Mouse (Mus musculus): Measurements from ENCODE around the gene Unc13d. TPM values are rescaled to one million over a fixed set of nuclear protein-coding genes. Genes with fewer than 3 reads are reported as not detected.
A peak's percentile ranks its signal among the peaks of the same experiment; 100 is the strongest.

Unc13d gene
- polyA plus RNA-seq, 1 experiment from 2014 or later, result 6.9 TPM

DNA sequence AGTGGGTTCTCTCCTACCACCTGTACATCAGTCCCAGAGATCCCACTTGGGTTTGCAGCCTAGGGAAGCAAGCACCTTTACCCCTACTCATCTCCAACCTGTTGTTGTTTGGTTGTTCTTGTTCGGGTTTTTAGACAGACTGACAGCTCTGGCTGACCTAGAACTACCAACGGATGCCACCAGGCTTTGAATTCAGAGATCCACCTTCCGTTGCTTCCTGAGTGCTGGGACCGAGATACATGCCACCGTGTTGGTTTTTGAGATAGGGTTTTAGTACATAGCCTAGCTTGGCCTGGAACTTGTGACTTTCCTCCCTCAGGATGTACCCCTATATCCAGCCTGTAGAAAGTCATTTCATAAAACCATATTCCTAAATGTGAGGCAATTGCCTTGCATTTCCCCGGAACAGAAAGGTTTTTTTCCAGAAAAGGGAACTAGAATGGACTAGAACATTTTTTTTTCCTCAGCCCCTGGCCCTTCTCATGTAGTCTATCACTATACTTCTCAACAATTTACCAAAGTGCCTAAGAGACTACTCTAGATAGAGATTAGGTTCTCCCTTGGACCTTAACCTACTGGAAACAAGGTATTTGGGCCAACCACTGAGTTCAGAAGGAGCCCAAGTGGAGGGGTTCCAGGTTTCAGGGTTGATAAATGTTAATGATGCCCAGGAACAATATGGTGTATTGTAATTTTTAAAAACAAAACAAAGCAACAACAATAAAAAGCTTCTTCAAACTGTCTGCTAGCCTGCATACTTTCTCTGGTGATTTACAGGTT is 48.5 kb downstream of the Unc13d start:
- WGBS (ENCODE audit: insufficient replicate concordance), result 71% methylated on average over 6 of the region's 6 CpGs
- Histone ChIP-seq H3K27ac (ENCODE audit: low read depth) (peak overlapping the region; percentile 64), H3K9me3 (ENCODE audit: low read length) (no peaks in the 10 kb centered on the region), H3K36me3 (replicated peaks; ENCODE audit: insufficient read depth, low read length) (no peaks in the 10 kb centered on the region), H3K27me3 (ENCODE audit: insufficient read depth, low read length) (no peaks in the 10 kb centered on the region), H3K4me2 (ENCODE audit: low read depth, low read length) (peak overlapping the region; percentile 70), H3K4me3 (ENCODE audit: low read depth, low read length) (peak overlapping the region; percentile 75), H3K9ac (replicated peaks) (peak overlapping the region; percentile 0; the same call in 1 of the 2 replicates), H3K4me1 (ENCODE audit: insufficient read depth) (peaks cover 26% of the 10 kb centered on the region)
- TF ChIP-seq CTCF (IDR thresholded peaks at IDR 0.05; ENCODE audit: low read depth) (no peak), EP300 (IDR thresholded peaks at IDR 0.05; ENCODE audit: low read depth) (no peak)
- DNase-seq (no peak), ATAC-seq (no peak)

DNA sequence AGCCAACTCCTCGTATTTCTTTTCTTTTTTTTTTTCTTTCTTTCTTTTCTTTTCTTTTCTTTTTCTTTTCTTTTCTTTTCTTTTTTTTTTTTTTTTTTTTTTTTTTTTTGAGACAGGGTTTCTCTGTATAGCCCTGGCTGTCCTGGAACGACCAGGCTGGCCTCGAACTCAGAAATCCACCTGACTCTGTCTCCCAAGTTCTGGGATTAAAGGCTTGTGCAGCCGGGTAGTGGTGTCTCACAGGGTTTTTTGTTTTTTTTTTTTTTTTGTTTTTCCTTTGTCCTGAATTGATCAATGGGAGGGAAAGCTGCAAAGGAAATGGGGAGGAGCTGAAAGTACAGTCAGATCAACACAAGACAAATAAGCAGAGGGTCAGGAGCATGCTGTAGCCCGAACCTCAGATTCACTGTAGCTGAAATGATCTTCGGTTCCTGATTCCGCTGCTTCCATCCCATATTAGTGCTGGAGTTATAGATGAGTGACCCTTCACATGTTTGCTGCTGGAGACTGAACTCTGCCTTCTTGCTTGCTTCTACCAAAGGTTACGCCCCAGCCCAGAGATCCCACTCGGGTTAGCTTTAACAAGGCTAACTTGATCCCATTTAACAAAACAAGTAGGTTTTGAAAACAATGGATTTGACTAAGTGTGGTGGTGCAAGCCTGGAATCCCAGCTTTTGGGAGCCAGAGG is 49.4 kb downstream of the Unc13d start:
- H3K4me2 ChIP-seq (ENCODE audit: low read depth, low read length), result no peak overlapping the region
- H3K4me3 ChIP-seq (ENCODE audit: low read depth, low read length), result no peak overlapping the region
- H3K9ac ChIP-seq (replicated peaks), result no peak overlapping the region
- peak overlapping the region; percentile 64; the same call in 1 of the 2 replicates for H3K27ac ChIP-seq (ENCODE audit: low read depth)
- no peak for ATAC-seq
- no peaks in the 10 kb centered on the region for H3K27me3 ChIP-seq (ENCODE audit: insufficient read depth, low read length)
- H3K4me1 ChIP-seq (ENCODE audit: insufficient read depth), result peaks cover 26% of the 10 kb centered on the region
- no peak for DNase-seq
- H3K36me3 ChIP-seq (replicated peaks; ENCODE audit: insufficient read depth, low read length), result peaks cover 4% of the 10 kb centered on the region
- TF ChIP-seq EP300 (IDR thresholded peaks at IDR 0.05; ENCODE audit: low read depth) (no peak), CTCF (IDR thresholded peaks at IDR 0.05; ENCODE audit: low read depth) (no peak)
- H3K9me3 ChIP-seq (ENCODE audit: low read length), result no peaks in the 10 kb centered on the region
- 73% methylated on average over 9 of the region's 9 CpGs for WGBS (ENCODE audit: insufficient replicate concordance)

DNA sequence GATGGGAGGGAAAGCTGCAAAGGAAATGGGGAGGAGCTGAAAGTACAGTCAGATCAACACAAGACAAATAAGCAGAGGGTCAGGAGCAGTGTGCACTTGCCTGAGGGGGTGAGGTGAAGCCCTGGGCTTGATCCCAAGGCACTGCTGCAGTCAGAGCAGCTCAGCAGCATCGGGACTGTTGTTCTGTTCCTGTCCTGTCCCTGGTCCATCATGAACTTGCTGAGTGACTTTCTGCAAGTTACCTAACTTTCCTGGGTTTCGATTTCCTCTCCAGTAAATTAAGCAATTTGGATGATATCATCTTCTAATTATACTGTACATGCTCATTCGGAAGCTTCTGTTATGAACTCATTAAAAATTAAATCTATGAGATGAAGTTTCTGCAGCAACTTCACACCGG is 50.0 kb downstream of the Unc13d start, which contains the start of gene H3f3b:
H3f3b (minus strand) TSS at position 207 of the 400 bp plus-strand sequence.
- Histone ChIP-seq H3K36me3 (replicated peaks; ENCODE audit: insufficient read depth, low read length) (peaks cover 5% of the 10 kb centered on the region), H3K4me2 (ENCODE audit: low read depth, low read length) (no peak within 1 kb of the TSS), H3K4me1 (ENCODE audit: insufficient read depth) (peaks cover 23% of the 10 kb centered on the region), H3K9me3 (ENCODE audit: low read length) (no peaks in the 10 kb centered on the region), H3K4me3 (ENCODE audit: low read depth, low read length) (no peak within 1 kb of the TSS), H3K9ac (replicated peaks) (no peak within 1 kb of the TSS), H3K27ac (ENCODE audit: low read depth) (peak within 1 kb of the TSS; percentile 64), H3K27me3 (ENCODE audit: insufficient read depth, low read length) (no peaks in the 10 kb centered on the region)
- WGBS (ENCODE audit: insufficient replicate concordance), result 68% methylated on average over 4 of the region's 4 CpGs
- TF ChIP-seq EP300 (IDR thresholded peaks at IDR 0.05; ENCODE audit: low read depth), result no peak
- no peak for TF ChIP-seq CTCF (IDR thresholded peaks at IDR 0.05; ENCODE audit: low read depth)
- DNase-seq (no peak), ATAC-seq (no peak)

GRCm38 (mm10) chr11:116025056-116025845 is 52.5 kb downstream of the Unc13d start:
- Histone ChIP-seq H3K9ac (replicated peaks) (no peak overlapping the region), H3K9me3 (ENCODE audit: low read length) (no peaks in the 10 kb centered on the region), H3K4me3 (ENCODE audit: low read depth, low read length) (no peak overlapping the region), H3K27ac (ENCODE audit: low read depth) (peak overlapping the region; percentile 24; the same call in 1 of the 2 replicates), H3K27me3 (ENCODE audit: insufficient read depth, low read length) (no peaks in the 10 kb centered on the region), H3K4me1 (ENCODE audit: insufficient read depth) (peaks cover 15% of the 10 kb centered on the region), H3K4me2 (ENCODE audit: low read depth, low read length) (no peak overlapping the region), H3K36me3 (replicated peaks; ENCODE audit: insufficient read depth, low read length) (peaks cover 19% of the 10 kb centered on the region)
- WGBS (ENCODE audit: insufficient replicate concordance), result 86% methylated on average over 3 of the region's 3 CpGs
- no peak for DNase-seq
- no peak for TF ChIP-seq EP300 (IDR thresholded peaks at IDR 0.05; ENCODE audit: low read depth)
- no peak for ATAC-seq

DNA sequence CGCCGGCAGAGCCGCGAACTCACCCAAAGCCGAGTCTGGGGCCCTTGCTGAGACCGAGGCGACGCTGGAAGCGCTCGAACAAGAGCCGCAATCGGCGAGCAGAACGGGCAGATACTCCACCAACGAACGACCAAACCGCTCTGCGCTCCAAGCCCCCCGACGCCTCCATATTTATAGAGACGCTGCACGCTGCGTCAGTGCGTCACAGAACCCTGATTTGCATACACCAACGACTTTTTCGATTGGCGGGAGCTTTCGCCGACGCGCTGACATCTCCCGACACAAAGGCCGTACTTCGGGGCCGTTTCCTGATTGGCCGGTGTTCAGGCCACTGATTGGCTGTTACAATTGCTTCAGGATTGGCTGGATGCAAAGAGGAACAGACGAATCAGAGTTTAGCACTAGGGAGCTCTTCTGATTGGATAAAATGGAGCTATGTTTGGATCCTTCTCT is 53.4 kb downstream of the Unc13d start:
- peaks cover 11% of the 10 kb centered on the region for H3K4me1 ChIP-seq (ENCODE audit: insufficient read depth)
- peak; percentile 97 for DNase-seq
- no peaks in the 10 kb centered on the region for H3K27me3 ChIP-seq (ENCODE audit: insufficient read depth, low read length)
- peak; percentile 88 for ATAC-seq
- H3K27ac ChIP-seq (ENCODE audit: low read depth), result peak overlapping the region; percentile 100
- H3K4me3 ChIP-seq (ENCODE audit: low read depth, low read length), result peak overlapping the region; percentile 100
- peak overlapping the region; percentile 63; the same call in 1 of the 2 replicates for H3K4me2 ChIP-seq (ENCODE audit: low read depth, low read length)
- under 1% methylated on average over 37 of the region's 37 CpGs for WGBS (ENCODE audit: insufficient replicate concordance)
- H3K9me3 ChIP-seq (ENCODE audit: low read length), result no peaks in the 10 kb centered on the region
- peaks cover 19% of the 10 kb centered on the region for H3K36me3 ChIP-seq (replicated peaks; ENCODE audit: insufficient read depth, low read length)
- H3K9ac ChIP-seq (replicated peaks), result peak overlapping the region; percentile 100
- TF ChIP-seq CTCF (IDR thresholded peaks at IDR 0.05; ENCODE audit: low read depth), result no peak
- peak; percentile 77 for TF ChIP-seq EP300 (IDR thresholded peaks at IDR 0.05; ENCODE audit: low read depth)

Measured in liver, postnatal 0 days (tissue).